Mouse (Mus musculus): ENCODE measurements at regions not wholly inside any gene's neighbourhood (a gene's known extent, or its start where the extent isn't known, plus 50 kb on each side); places are given as distances from the start of the nearest gene placed in this dataset.

- no peak for DNase-seq (ENCODE audit: low spot score in 2 of 2)
Measured at GRCm38 (mm10) chr1:57470356-57470755, 63.5 kb upstream of the Tyw5 start.

- no peak for DNase-seq (ENCODE audit: low spot score in 2 of 2)
Measured at GRCm38 (mm10) chr1:57472235-57472634, 65.3 kb upstream of the Tyw5 start.

GRCm38 (mm10) chr1:57477725-57478124 is 70.8 kb upstream of the Tyw5 start:
- DNase-seq (ENCODE audit: low spot score in 2 of 2): no peak

GRCm38 (mm10) chr1:57478151-57478550 is 71.2 kb upstream of the Tyw5 start:
- DNase-seq (ENCODE audit: low spot score in 2 of 2): no peak

- DNase-seq (ENCODE audit: low spot score in 2 of 2): no peak
Measured at GRCm38 (mm10) chr1:57478800-57479199, 71.9 kb upstream of the Tyw5 start.

- no peak for DNase-seq (ENCODE audit: low spot score in 2 of 2)
Measured at GRCm38 (mm10) chr1:57479566-57479965, 72.7 kb upstream of the Tyw5 start.

- DNase-seq (ENCODE audit: low spot score in 2 of 2): no peak
Measured at GRCm38 (mm10) chr1:57489176-57489575, 82.3 kb upstream of the Tyw5 start.

GRCm38 (mm10) chr1:57489588-57489987 is 82.7 kb upstream of the Tyw5 start:
- DNase-seq (ENCODE audit: low spot score in 2 of 2): no peak

GRCm38 (mm10) chr1:57490021-57490420 is 83.1 kb upstream of the Tyw5 start:
- DNase-seq (ENCODE audit: low spot score in 2 of 2): no peak

- DNase-seq (ENCODE audit: low spot score in 2 of 2): no peak
Measured at GRCm38 (mm10) chr1:57492696-57493095, 85.8 kb upstream of the Tyw5 start.

- no peak for DNase-seq (ENCODE audit: low spot score in 2 of 2)
Measured at GRCm38 (mm10) chr1:57497489-57498037, 90.7 kb upstream of the Tyw5 start.

GRCm38 (mm10) chr1:57510359-57511120 is 103.6 kb upstream of the Tyw5 start:
- DNase-seq (ENCODE audit: low spot score in 2 of 2): peak in 1 of 2 experiments; percentile 20

GRCm38 (mm10) chr1:57511902-57512301 is 105.0 kb upstream of the Tyw5 start:
- no peak for DNase-seq (ENCODE audit: low spot score in 2 of 2)

GRCm38 (mm10) chr1:57512516-57512915 is 105.6 kb upstream of the Tyw5 start:
- DNase-seq (ENCODE audit: low spot score in 2 of 2): no peak

- DNase-seq (ENCODE audit: low spot score in 2 of 2): no peak
Measured at GRCm38 (mm10) chr1:57525965-57526364, 119.1 kb upstream of the Tyw5 start.

GRCm38 (mm10) chr1:57528703-57529102 is 121.8 kb upstream of the Tyw5 start:
- DNase-seq (ENCODE audit: low spot score in 2 of 2): no peak

- no peak for DNase-seq (ENCODE audit: low spot score in 2 of 2)
Measured at GRCm38 (mm10) chr1:57529320-57529719, 122.4 kb upstream of the Tyw5 start.

- DNase-seq (ENCODE audit: low spot score in 2 of 2): peak in 1 of 2 experiments; percentile 9
Measured at GRCm38 (mm10) chr1:57537369-57537768, 130.5 kb upstream of the Tyw5 start.

- DNase-seq (ENCODE audit: low spot score in 2 of 2): no peak
Measured at GRCm38 (mm10) chr1:57544684-57545083, 137.8 kb upstream of the Tyw5 start.

- DNase-seq (ENCODE audit: low spot score in 2 of 2): no peak
Measured at GRCm38 (mm10) chr1:57545792-57546685, 139.1 kb upstream of the Tyw5 start.

- no peak for DNase-seq (ENCODE audit: low spot score in 2 of 2)
Measured at GRCm38 (mm10) chr1:57561517-57561916, 154.6 kb upstream of the Tyw5 start.

- DNase-seq (ENCODE audit: low spot score in 2 of 2): no peak
Measured at GRCm38 (mm10) chr1:57564676-57565075, 157.8 kb upstream of the Tyw5 start.

Data from layer of hippocampus, adult 8-10 months (tissue).